Mouse (Mus musculus): ENCODE measurements around the gene Stk11ip. TPM values are rescaled to one million over a fixed set of nuclear protein-coding genes. Genes with fewer than 3 reads are reported as not detected.

Stk11ip gene
- polyA plus RNA-seq, 1 experiment from 2014 or later = 18.6 TPM

DNA sequence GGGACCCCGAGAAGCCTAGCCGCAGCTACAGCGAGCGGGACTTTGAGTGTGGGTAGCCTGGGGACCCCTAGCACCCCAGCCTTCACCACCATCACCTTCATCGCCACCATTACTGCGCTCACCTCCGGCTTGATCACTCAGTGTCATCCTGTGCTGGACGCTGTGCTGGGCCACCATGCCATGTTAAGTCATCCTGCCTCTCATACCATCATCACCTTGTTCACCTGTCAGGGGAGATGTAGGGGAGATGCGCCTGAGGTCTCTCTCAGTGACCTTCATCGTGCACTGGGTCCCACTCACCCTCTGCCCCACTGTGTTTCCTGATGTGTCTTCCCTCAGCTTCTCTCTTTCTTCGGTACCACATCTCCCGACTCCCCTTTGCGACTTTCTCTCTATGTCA lies 26.0 kb downstream of the Stk11ip start:
- Histone ChIP-seq H3K36me3 (ENCODE audit: control insufficient read depth, insufficient read depth, low read length) (no peaks in the 10 kb centered on the region; the same call in 1 of the 2 replicates), H3K4me3 (replicated peaks; ENCODE audit: low read length) (no peak overlapping the region), H3K9ac (ENCODE audit: low read length) (peak overlapping the region; percentile 81; the same call in 1 of the 2 replicates), H3K9me3 (replicated peaks; ENCODE audit: control insufficient read depth, low read length) (no peaks in the 10 kb centered on the region), H3K4me1 (ENCODE audit: control insufficient read depth, insufficient read depth, low read length) (peaks cover 9% of the 10 kb centered on the region; the same call in 1 of the 2 replicates), H3K27me3 (ENCODE audit: control insufficient read depth, insufficient read depth, low read length) (no peaks in the 10 kb centered on the region), H3K27ac (ENCODE audit: low read length) (no peak overlapping the region), H3K4me2 (ENCODE audit: low read depth, low read length) (no peak overlapping the region)
- 91% methylated on average over 13 of the region's 13 CpGs for WGBS
- ATAC-seq (ENCODE audit: insufficient read depth, low FRiP score) = no peak

- 0 out of 2 replicates have a peak overlapping the region, but pooled peaks have one; percentile 9 for H3K9ac ChIP-seq (ENCODE audit: low read length)
- ATAC-seq (ENCODE audit: insufficient read depth, low FRiP score) = no peak
- no peaks in the 10 kb centered on the region for H3K9me3 ChIP-seq (replicated peaks; ENCODE audit: control insufficient read depth, low read length)
- no peak overlapping the region for H3K4me3 ChIP-seq (replicated peaks; ENCODE audit: low read length)
- no peaks in the 10 kb centered on the region; the same call in 1 of the 2 replicates for H3K36me3 ChIP-seq (ENCODE audit: control insufficient read depth, insufficient read depth, low read length)
- no peak overlapping the region for H3K4me2 ChIP-seq (ENCODE audit: low read depth, low read length)
- peaks cover 9% of the 10 kb centered on the region; the same call in 1 of the 2 replicates for H3K4me1 ChIP-seq (ENCODE audit: control insufficient read depth, insufficient read depth, low read length)
- 92% methylated on average over 3 of the region's 3 CpGs for WGBS
- no peak overlapping the region for H3K27ac ChIP-seq (ENCODE audit: low read length)
- H3K27me3 ChIP-seq (ENCODE audit: control insufficient read depth, insufficient read depth, low read length) = no peaks in the 10 kb centered on the region
Measured at GRCm38 (mm10) chr1:75548083-75548482, 26.8 kb downstream of the Stk11ip start.

DNA sequence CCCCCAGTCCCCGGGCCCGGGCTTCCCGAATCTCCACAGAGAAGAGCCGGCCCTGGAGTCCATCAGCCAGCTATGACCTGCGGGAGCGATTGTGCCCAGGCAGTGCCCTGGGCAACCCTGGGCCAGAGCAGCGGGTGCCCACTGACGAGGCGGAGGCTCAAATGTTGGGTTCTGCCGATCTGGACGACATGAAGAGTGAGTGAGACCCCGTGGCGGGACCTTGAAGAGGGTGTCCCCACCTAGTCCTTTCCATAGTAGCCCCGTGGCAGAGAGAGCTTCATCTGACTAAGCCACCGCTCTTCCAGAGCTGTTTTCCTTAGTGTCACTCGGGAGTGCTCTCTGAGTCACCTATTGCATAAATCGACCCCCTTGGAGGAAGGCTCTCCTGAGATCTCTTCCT lies 27.5 kb downstream of the Stk11ip start:
- H3K27me3 ChIP-seq (ENCODE audit: control insufficient read depth, insufficient read depth, low read length) = no peaks in the 10 kb centered on the region
- no peak for ATAC-seq (ENCODE audit: insufficient read depth, low FRiP score)

DNA sequence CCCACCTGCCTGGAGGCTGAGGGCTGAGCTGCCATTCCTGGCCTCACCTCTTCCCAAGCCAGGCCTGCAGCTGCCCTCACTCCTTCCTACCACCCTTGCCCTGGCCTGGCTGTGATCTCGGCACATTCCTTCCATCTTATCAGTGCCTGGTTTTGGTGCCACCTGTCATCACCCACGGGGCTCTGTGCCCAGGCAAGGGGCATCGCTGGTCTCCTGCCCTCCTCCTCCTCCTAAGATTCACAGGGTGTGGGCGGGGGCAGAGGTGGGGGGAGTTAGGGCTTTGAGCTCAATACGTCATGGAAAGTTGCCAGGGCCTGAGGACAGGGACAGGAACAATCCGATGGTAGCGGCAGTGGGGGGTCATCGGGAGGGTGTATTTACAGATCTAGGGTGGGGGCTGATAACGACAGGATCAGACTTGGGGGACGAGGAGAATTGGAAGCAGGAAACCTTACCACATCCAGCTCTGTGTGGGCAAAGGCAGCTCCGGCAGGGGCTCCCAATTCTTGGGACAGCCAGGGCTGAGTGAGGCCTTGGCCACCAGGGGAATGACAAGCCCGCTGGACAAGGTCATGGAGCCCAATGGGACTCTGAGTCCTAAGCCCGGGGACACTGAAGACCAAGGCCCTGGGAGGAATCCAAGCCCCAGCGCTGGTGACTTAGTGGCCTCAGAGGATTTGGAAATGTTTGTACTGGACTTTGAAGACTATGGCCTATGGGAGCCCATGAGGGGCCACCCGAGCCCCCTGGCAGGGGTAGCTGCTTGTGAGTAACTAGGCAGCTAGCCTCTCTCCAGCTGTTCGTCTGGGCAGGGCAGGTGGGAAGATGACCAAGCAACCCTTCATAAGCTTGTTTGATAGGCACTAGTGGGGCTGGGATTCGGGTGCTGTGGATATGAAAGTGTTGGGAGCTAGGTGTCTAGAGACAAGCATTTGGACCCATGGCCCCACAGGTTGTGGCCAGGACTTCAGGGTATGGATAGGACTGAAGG lies 28.3 kb downstream of the Stk11ip start:
- no peaks in the 10 kb centered on the region for H3K27me3 ChIP-seq (ENCODE audit: control insufficient read depth, insufficient read depth, low read length)
- H3K4me3 ChIP-seq (replicated peaks; ENCODE audit: low read length) = no peak overlapping the region
- 68% methylated on average over 17 of the region's 17 CpGs for WGBS
- no peak overlapping the region for H3K4me2 ChIP-seq (ENCODE audit: low read depth, low read length)
- H3K9ac ChIP-seq (ENCODE audit: low read length) = no peak overlapping the region
- no peak overlapping the region for H3K27ac ChIP-seq (ENCODE audit: low read length)
- H3K36me3 ChIP-seq (ENCODE audit: control insufficient read depth, insufficient read depth, low read length) = no peaks in the 10 kb centered on the region; the same call in 1 of the 2 replicates
- ATAC-seq (ENCODE audit: insufficient read depth, low FRiP score) = no peak
- H3K4me1 ChIP-seq (ENCODE audit: control insufficient read depth, insufficient read depth, low read length) = peaks cover 9% of the 10 kb centered on the region; the same call in 1 of the 2 replicates
- H3K9me3 ChIP-seq (replicated peaks; ENCODE audit: control insufficient read depth, low read length) = no peaks in the 10 kb centered on the region

More for the DNA sequence above, 27.5 kb downstream of the Stk11ip start:
- Histone ChIP-seq H3K9me3 (replicated peaks; ENCODE audit: control insufficient read depth, low read length) (no peaks in the 10 kb centered on the region), H3K4me2 (ENCODE audit: low read depth, low read length) (no peak overlapping the region), H3K4me1 (ENCODE audit: control insufficient read depth, insufficient read depth, low read length) (peaks cover 9% of the 10 kb centered on the region; the same call in 1 of the 2 replicates), H3K27ac (ENCODE audit: low read length) (no peak overlapping the region), H3K4me3 (replicated peaks; ENCODE audit: low read length) (no peak overlapping the region), H3K9ac (ENCODE audit: low read length) (no peak overlapping the region), H3K36me3 (ENCODE audit: control insufficient read depth, insufficient read depth, low read length) (no peaks in the 10 kb centered on the region; the same call in 1 of the 2 replicates)
- WGBS = 88% methylated on average over 17 of the region's 17 CpGs

DNA sequence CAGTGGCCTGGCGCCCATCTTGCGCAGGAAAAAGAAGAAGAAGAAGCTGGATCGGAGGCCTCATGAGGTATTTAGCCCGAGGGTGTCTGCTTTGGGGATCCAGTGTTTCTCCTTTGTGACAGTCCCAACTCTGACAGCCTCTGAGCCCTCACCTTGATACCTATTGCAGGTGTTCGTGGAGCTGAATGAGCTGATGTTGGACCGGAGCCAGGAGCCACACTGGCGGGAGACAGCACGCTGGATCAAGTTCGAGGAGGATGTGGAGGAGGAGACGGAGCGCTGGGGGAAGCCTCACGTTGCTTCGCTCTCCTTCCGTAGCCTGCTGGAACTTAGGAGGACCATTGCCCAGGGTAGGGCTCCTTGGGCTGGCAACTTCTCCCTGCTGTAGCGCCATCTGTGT lies 29.3 kb downstream of the Stk11ip start:
- no peak overlapping the region for H3K4me2 ChIP-seq (ENCODE audit: low read depth, low read length)
- H3K9me3 ChIP-seq (replicated peaks; ENCODE audit: control insufficient read depth, low read length) = no peaks in the 10 kb centered on the region
- H3K4me1 ChIP-seq (ENCODE audit: control insufficient read depth, insufficient read depth, low read length) = peaks cover 9% of the 10 kb centered on the region; the same call in 1 of the 2 replicates
- no peak overlapping the region for H3K27ac ChIP-seq (ENCODE audit: low read length)
- no peaks in the 10 kb centered on the region; the same call in 1 of the 2 replicates for H3K36me3 ChIP-seq (ENCODE audit: control insufficient read depth, insufficient read depth, low read length)
- 75% methylated on average over 15 of the region's 15 CpGs for WGBS
- H3K27me3 ChIP-seq (ENCODE audit: control insufficient read depth, insufficient read depth, low read length) = no peaks in the 10 kb centered on the region
- no peak overlapping the region for H3K9ac ChIP-seq (ENCODE audit: low read length)
- no peak for ATAC-seq (ENCODE audit: insufficient read depth, low FRiP score)
- no peak overlapping the region for H3K4me3 ChIP-seq (replicated peaks; ENCODE audit: low read length)

GRCm38 (mm10) chr1:75555680-75556079 lies 34.4 kb downstream of the Stk11ip start:
- peaks cover 5% of the 10 kb centered on the region; the same call in 1 of the 2 replicates for H3K36me3 ChIP-seq (ENCODE audit: control insufficient read depth, insufficient read depth, low read length)
- no peak overlapping the region for H3K4me3 ChIP-seq (replicated peaks; ENCODE audit: low read length)
- no peak overlapping the region for H3K9ac ChIP-seq (ENCODE audit: low read length)
- ATAC-seq (ENCODE audit: insufficient read depth, low FRiP score) = no peak
- WGBS = 79% methylated on average over 7 of the region's 7 CpGs
- no peak overlapping the region for H3K4me2 ChIP-seq (ENCODE audit: low read depth, low read length)
- peaks cover 10% of the 10 kb centered on the region for H3K4me1 ChIP-seq (ENCODE audit: control insufficient read depth, insufficient read depth, low read length)
- no peaks in the 10 kb centered on the region for H3K9me3 ChIP-seq (replicated peaks; ENCODE audit: control insufficient read depth, low read length)
- no peaks in the 10 kb centered on the region for H3K27me3 ChIP-seq (ENCODE audit: control insufficient read depth, insufficient read depth, low read length)
- H3K27ac ChIP-seq (ENCODE audit: low read length) = no peak overlapping the region

DNA sequence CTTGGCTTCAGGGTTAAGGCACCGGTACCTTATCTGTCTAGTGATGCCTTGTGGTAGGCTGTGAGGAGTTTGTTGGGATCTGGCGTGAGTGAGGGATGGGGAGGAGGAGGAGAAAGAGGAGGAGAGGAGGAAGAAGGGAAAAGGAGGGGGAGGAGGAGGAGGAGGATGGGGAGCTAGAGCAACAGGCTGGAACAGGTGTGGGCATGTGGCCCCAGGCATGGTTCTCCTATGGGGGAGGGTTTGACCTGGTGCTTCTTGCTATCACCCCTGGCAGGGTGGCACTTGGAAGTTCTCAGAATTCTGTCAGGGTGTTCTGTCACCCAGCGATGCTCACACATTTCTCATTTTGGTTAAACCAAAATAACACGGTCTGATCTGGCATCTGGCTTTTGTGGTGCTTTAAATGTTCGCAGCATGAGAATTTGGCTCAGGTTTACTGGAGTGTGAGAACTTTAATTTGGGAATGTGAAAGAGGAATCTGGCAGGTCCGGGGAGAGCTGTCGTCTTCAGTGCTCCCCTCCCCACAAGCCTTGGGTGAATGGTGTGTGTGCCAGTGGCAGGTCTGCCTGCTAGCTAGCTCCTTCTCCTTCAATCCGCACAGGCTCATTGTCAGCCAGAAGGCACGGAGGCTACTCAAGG lies 34.9 kb downstream of the Stk11ip start:
- Histone ChIP-seq H3K9me3 (replicated peaks; ENCODE audit: control insufficient read depth, low read length) (no peaks in the 10 kb centered on the region), H3K36me3 (ENCODE audit: control insufficient read depth, insufficient read depth, low read length) (peaks cover 5% of the 10 kb centered on the region; the same call in 1 of the 2 replicates), H3K4me1 (ENCODE audit: control insufficient read depth, insufficient read depth, low read length) (peaks cover 10% of the 10 kb centered on the region), H3K4me2 (ENCODE audit: low read depth, low read length) (no peak overlapping the region), H3K9ac (ENCODE audit: low read length) (no peak overlapping the region), H3K27ac (ENCODE audit: low read length) (no peak overlapping the region), H3K4me3 (replicated peaks; ENCODE audit: low read length) (no peak overlapping the region), H3K27me3 (ENCODE audit: control insufficient read depth, insufficient read depth, low read length) (no peaks in the 10 kb centered on the region)
- 78% methylated on average over 9 of the region's 9 CpGs for WGBS
- ATAC-seq (ENCODE audit: insufficient read depth, low FRiP score) = no peak

DNA sequence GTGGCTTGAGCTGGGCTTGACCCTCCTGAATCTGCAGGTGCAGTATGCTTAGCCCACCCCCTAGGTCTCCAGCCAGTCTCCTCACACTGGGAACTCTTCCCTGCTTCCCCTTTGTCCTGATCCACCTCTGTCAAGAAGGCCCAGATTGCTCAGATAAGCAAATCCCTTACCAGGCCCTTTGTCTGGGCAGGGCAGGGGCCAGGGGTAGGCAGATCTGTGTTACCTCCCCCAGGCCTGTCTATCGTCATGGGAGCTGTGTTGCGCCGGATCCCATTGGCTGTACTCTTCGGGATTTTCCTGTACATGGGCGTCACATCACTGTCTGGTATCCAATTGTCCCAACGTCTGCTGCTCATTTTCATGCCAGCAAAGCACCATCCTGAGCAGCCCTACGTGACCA lies 35.7 kb downstream of the Stk11ip start:
- WGBS = 90% methylated on average over 7 of the region's 7 CpGs
- ATAC-seq (ENCODE audit: insufficient read depth, low FRiP score) = no peak
- H3K36me3 ChIP-seq (ENCODE audit: control insufficient read depth, insufficient read depth, low read length) = peaks cover 5% of the 10 kb centered on the region; the same call in 1 of the 2 replicates

More for the DNA sequence above, 35.7 kb downstream of the Stk11ip start:
- Histone ChIP-seq H3K4me2 (ENCODE audit: low read depth, low read length) (no peak overlapping the region), H3K9me3 (replicated peaks; ENCODE audit: control insufficient read depth, low read length) (no peaks in the 10 kb centered on the region), H3K4me3 (replicated peaks; ENCODE audit: low read length) (no peak overlapping the region), H3K4me1 (ENCODE audit: control insufficient read depth, insufficient read depth, low read length) (peaks cover 10% of the 10 kb centered on the region), H3K27me3 (ENCODE audit: control insufficient read depth, insufficient read depth, low read length) (no peaks in the 10 kb centered on the region), H3K27ac (ENCODE audit: low read length) (no peak overlapping the region), H3K9ac (ENCODE audit: low read length) (no peak overlapping the region)

Measured in stomach, embryonic 16.5 days (tissue).